Mouse (Mus musculus): ENCODE measurements around the gene Krtap9-3. TPM values are rescaled to one million over a fixed set of nuclear protein-coding genes. Genes with fewer than 3 reads are reported as not detected.

The Krtap9-3 gene
- total RNA-seq, 2 experiments from 2014 or later = not detected

DNA sequence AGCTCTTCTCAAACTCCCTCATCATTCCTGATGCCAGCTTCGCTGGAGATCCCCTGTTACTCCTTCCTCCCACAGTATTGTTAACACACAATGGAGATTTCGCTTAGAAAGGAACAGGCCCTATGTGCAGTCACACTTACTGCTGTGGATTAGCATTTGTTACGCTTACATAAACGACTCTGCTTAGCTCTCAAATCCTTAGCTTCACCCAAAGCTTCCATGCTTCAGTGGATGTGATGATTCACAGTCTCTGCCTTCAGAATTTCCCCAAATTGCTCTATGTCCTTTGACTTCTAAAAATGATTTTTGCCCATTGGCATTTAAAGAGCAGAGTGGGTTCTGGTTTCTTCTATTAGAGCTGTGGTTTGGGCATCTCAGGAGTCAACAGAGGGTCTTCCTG, 24.7 kb downstream of the Krtap9-3 start:
- ATAC-seq (replicated peaks; ENCODE audit: poor library complexity) = no peak

DNA sequence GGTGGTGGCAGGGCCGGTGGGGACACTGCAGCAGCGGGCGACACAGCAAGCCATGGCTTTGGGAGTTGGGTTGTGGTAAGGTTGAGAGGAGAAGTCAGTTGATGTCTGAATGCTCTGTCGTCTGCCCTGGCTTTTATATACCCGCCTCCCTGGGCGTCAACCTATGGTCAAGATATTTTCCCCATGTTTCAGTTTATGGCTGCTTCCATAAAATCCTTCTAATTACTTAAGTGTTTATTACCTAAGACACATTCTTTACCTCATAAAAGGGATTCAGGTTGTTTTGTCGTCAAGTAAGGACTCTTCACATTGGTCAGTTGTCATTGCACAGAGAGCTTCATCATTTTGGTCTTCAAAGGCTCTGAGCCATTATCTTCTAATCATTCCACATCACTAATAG, 31.4 kb downstream of the Krtap9-3 start, which contains the start of gene Krtap3-1:
Gene Krtap3-1 (minus strand): TSS at position 101 of the 400 bp plus-strand sequence.
- ATAC-seq (replicated peaks; ENCODE audit: poor library complexity) = no peak

DNA sequence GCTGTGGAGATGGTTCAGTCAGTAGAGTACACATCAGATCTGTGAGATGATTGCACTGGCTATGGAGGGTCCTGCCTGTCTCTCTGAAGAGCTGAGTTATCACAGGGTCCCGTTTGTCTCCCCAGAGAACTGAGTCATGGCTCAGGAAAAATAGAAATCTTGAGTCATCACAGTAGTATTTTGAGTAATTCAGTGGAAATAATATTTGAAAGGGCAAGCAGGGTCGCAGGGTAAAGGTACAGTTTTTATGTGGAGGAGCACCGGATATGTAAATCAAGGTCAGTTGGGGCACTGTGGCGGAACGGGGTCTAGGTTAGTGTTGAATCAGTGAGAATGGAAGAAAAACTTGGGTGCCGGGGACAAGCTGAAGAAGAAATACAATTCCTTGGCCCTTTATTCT, 35.3 kb downstream of the Krtap9-3 start:
- ATAC-seq (replicated peaks; ENCODE audit: poor library complexity) = no peak

DNA sequence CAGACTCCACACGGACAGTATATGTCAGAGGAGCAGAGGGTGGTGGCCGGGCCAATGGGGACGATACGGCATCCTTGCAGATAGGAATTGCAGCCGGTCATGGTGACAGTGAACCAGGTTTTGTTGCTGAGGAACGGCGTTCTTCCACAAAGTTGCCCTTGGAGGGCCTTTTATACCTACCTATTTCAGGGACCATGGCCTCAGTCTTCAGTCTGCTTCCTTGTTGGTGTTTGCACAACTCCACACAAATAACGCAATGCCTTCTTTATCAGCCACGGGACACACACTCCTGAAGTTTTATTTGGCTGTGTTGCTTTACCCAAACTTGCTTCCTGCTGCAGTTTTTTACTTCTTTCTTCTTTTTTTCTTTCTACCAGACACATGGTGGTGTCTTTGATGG, 38.5 kb downstream of the Krtap9-3 start, which contains the start of gene Gm11939:
Gene Gm11939 (minus strand): TSS at position 101 of the 400 bp plus-strand sequence.
- no peak for ATAC-seq (replicated peaks; ENCODE audit: poor library complexity)

DNA sequence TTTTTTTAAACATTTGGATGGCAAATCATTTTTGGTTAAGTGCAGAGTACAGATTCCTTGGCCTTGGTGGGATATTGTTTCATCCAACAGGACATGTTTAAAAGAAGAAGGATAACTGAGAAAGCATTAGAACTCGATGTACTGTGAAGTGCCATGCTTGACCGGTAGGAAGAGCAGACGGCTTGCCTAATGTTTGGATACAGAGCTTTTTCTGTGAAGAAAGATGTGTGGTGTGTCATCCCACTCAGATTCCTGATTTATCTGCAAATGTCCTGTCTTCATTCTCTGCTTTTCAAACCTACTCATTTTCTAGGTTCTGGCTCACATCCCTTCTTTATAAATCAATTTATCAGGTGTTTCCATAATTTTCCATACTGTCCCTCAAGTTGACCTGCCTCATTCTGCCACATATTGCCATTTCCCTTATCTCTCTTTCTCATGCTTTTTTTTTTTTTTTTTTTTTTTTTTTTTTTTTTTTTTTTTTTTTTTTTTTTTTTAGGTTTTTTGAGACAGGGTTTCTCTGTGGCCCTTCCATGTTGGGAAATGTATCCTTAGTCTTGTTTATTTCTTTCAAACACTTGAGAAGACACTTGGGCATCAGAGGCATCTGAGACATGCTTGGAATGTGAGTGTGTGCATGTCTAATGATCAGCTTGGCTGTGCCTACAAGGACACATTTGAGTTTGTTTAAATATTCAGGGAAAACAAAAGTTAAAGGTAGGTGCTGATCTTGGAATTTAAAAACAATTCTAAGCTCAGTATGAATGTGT, 39.7 kb downstream of the Krtap9-3 start:
- ATAC-seq (replicated peaks; ENCODE audit: poor library complexity) = no peak

DNA sequence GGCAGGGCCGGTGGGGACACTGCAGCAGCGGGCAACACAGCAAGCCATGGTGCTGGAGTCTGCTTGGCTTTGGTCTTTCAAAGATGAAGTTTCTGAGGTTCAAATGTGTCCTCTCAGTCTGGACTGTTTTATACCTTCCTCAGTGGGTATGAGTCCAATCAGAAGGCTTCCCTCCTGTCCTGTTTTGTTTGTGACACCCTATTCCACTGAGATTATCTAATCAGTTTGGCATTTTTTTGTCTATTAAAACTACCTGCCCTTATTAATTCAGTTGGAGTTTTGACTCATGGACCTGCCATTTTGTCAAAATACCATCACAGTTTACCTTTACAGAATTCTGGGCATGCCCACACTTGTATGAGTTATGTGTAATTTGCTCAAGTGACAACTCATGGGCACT, 41.2 kb downstream of the Krtap9-3 start, which contains the start of gene Krtap3-2:
Gene Krtap3-2 (minus strand): TSS at position 101 of the 400 bp plus-strand sequence.
- no peak for ATAC-seq (replicated peaks; ENCODE audit: poor library complexity)

DNA sequence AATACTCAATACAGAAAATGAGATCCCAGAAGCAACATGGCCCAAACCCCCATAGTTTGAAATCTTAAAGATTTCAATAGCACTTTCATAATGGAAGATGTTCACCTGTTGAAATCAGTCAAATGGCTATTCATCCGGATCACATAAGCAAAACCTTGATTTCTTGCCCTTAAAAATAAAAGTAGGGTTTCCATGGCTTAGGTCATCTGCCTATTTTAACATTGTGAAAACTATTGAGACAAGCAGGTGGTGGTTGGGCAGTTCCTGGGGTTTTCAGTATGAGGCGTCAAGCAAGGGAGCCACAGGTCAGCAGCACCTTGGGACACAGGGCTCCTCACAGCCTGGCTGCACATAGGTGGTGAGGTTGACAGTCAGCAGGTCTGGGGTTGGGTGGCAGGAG, 41.7 kb downstream of the Krtap9-3 start:
- ATAC-seq (replicated peaks; ENCODE audit: poor library complexity) = no peak

DNA sequence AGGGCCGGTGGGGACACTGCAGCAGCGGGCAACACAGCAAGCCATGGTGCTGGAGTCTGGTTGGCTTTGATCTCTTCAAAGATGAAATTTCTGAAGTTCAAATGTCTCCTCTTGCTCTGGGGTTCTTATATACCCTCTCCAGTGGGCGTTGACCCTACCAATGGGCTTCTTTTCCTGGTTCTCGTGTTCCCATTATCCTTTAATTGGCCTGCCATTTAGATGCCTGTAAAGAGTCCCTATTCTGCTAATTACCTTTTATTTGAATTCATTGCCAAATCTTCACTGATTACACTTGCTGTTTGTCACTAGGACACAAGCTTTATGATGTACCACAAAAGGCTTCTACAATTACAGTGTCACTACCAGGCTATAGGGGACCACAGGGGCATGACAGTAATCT, 47.1 kb downstream of the Krtap9-3 start, which contains the start of gene Krtap3-3:
Gene Krtap3-3 (minus strand): TSS at position 101 of the 400 bp plus-strand sequence.
- no peak for ATAC-seq (replicated peaks; ENCODE audit: poor library complexity)

DNA sequence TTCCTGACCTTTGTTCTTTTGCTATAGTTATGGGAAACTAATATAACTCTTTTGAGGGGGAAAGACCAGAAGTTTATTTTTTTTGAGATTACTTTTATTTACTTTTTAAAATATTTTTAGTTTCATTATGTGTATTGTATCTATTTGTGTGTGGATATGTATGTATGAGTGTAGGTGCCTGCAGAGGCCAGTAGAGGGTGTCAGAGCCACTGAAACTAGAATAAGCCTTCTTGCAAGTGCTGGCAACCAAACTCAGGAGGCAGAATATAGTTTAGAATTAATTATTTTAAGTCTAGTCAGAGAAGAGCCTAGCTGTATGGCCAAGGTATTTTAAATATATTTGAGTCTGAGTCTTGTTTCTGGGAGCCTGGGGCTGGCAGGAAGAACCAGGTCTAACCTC, 50.0 kb downstream of the Krtap9-3 start:
- ATAC-seq (replicated peaks; ENCODE audit: poor library complexity) = no peak

Other genes with a start within 250 kb of the Krtap9-3 start
Only the 30 nearest of the 36 such genes appear.
- gene Krt12, start 175.8 kb downstream of the Krtap9-3 start, total RNA-seq (2015) = not detected in 2 replicates
- not detected in 2 replicates for gene Krt12, start 175.8 kb downstream of the Krtap9-3 start, total RNA-seq (2017)
- gene Krt20, start 160.0 kb downstream of the Krtap9-3 start, total RNA-seq (2015) = not detected in 2 replicates
- gene Krt20, start 160.0 kb downstream of the Krtap9-3 start, total RNA-seq (2017) = not detected in 2 replicates
- gene Krt23, start 105.0 kb downstream of the Krtap9-3 start, total RNA-seq (2015) = not detected in 2 replicates
- not detected in 2 replicates for gene Krt23, start 105.0 kb downstream of the Krtap9-3 start, total RNA-seq (2017)
- gene Krt39, start 76.8 kb downstream of the Krtap9-3 start, total RNA-seq (2015) = not detected in 2 replicates
- gene Krt39, start 76.8 kb downstream of the Krtap9-3 start, total RNA-seq (2017) = not detected in 2 replicates
- not detected in 2 replicates for gene Krt40, start 54.9 kb downstream of the Krtap9-3 start, total RNA-seq (2015)
- gene Krt40, start 54.9 kb downstream of the Krtap9-3 start, total RNA-seq (2017) = not detected in 2 replicates
- not detected in 2 replicates for gene Krtap3-3, start 47.2 kb downstream of the Krtap9-3 start, total RNA-seq (2015)
- gene Krtap3-3, start 47.2 kb downstream of the Krtap9-3 start, total RNA-seq (2017) = not detected in 2 replicates
- gene Krtap3-2, start 41.3 kb downstream of the Krtap9-3 start, total RNA-seq (2015) = not detected in 2 replicates
- gene Krtap3-2, start 41.3 kb downstream of the Krtap9-3 start, total RNA-seq (2017) = not detected in 2 replicates
- gene Gm11939, start 38.6 kb downstream of the Krtap9-3 start, total RNA-seq (2015) = not detected in 2 replicates
- not detected in 2 replicates for gene Gm11939, start 38.6 kb downstream of the Krtap9-3 start, total RNA-seq (2017)
- not detected in 2 replicates for gene Krtap3-1, start 31.5 kb downstream of the Krtap9-3 start, total RNA-seq (2015)
- gene Krtap3-1, start 31.5 kb downstream of the Krtap9-3 start, total RNA-seq (2017) = not detected in 2 replicates
- gene Krtap1-5, start 17.1 kb downstream of the Krtap9-3 start, total RNA-seq (2015) = not detected in 2 replicates
- not detected in 2 replicates for gene Krtap1-5, start 17.1 kb downstream of the Krtap9-3 start, total RNA-seq (2017)
- gene Krtap1-4, start 14.5 kb downstream of the Krtap9-3 start, total RNA-seq (2015) = not detected in 2 replicates
- gene Krtap1-4, start 14.5 kb downstream of the Krtap9-3 start, total RNA-seq (2017) = not detected in 2 replicates
- gene Krtap1-3, start 6.8 kb downstream of the Krtap9-3 start, total RNA-seq (2015) = not detected in 2 replicates
- gene Krtap1-3, start 6.8 kb downstream of the Krtap9-3 start, total RNA-seq (2017) = not detected in 2 replicates
- gene Gm11938, start 5.2 kb upstream of the Krtap9-3 start, total RNA-seq (2015) = not detected in 2 replicates
- not detected in 2 replicates for gene Gm11938, start 5.2 kb upstream of the Krtap9-3 start, total RNA-seq (2017)
- gene Gm11937, start 12.1 kb upstream of the Krtap9-3 start, total RNA-seq (2015) = not detected in 2 replicates
- gene Gm11937, start 12.1 kb upstream of the Krtap9-3 start, total RNA-seq (2017) = not detected in 2 replicates
- gene Krtap2-4, start 16.7 kb upstream of the Krtap9-3 start, total RNA-seq (2015) = not detected in 2 replicates
- gene Krtap2-4, start 16.7 kb upstream of the Krtap9-3 start, total RNA-seq (2017) = not detected in 2 replicates
- gene Gm11562, start 22.3 kb upstream of the Krtap9-3 start, total RNA-seq (2015) = not detected in 2 replicates
- gene Gm11562, start 22.3 kb upstream of the Krtap9-3 start, total RNA-seq (2017) = not detected in 2 replicates
- gene Krtap4-1, start 30.1 kb upstream of the Krtap9-3 start, total RNA-seq (2015) = not detected in 2 replicates
- gene Krtap4-1, start 30.1 kb upstream of the Krtap9-3 start, total RNA-seq (2017) = not detected in 2 replicates
- gene Krtap4-2, start 37.0 kb upstream of the Krtap9-3 start, total RNA-seq (2015) = not detected in 2 replicates
- gene Krtap4-2, start 37.0 kb upstream of the Krtap9-3 start, total RNA-seq (2017) = not detected in 2 replicates
- gene Krtap4-7, start 46.0 kb upstream of the Krtap9-3 start, total RNA-seq (2015) = not detected in 2 replicates
- gene Krtap4-7, start 46.0 kb upstream of the Krtap9-3 start, total RNA-seq (2017) = not detected in 2 replicates
- not detected in 2 replicates for gene Gm11555, start 52.1 kb upstream of the Krtap9-3 start, total RNA-seq (2015)
- not detected in 2 replicates for gene Gm11555, start 52.1 kb upstream of the Krtap9-3 start, total RNA-seq (2017)
- gene Gm11563, start 60.9 kb upstream of the Krtap9-3 start, total RNA-seq (2015) = not detected in 2 replicates
- gene Gm11563, start 60.9 kb upstream of the Krtap9-3 start, total RNA-seq (2017) = not detected in 2 replicates
- not detected in 2 replicates for gene Krtap4-6, start 67.9 kb upstream of the Krtap9-3 start, total RNA-seq (2015)
- not detected in 2 replicates for gene Krtap4-6, start 67.9 kb upstream of the Krtap9-3 start, total RNA-seq (2017)
- not detected in 2 replicates for gene Gm14190, start 92.6 kb upstream of the Krtap9-3 start, total RNA-seq (2015)
- gene Gm14190, start 92.6 kb upstream of the Krtap9-3 start, total RNA-seq (2017) = not detected in 2 replicates
- not detected in 2 replicates for gene Gm14180, start 136.2 kb upstream of the Krtap9-3 start, total RNA-seq (2015)
- gene Gm14180, start 136.2 kb upstream of the Krtap9-3 start, total RNA-seq (2017) = not detected in 2 replicates
- not detected in 2 replicates for gene Gm11595, start 174.8 kb upstream of the Krtap9-3 start, total RNA-seq (2015)
- gene Gm11595, start 174.8 kb upstream of the Krtap9-3 start, total RNA-seq (2017) = not detected in 2 replicates
- not detected in 2 replicates for gene Krtap4-8, start 182.6 kb upstream of the Krtap9-3 start, total RNA-seq (2015)
- gene Krtap4-8, start 182.6 kb upstream of the Krtap9-3 start, total RNA-seq (2017) = not detected in 2 replicates
- not detected in 2 replicates for gene Krtap4-9, start 187.1 kb upstream of the Krtap9-3 start, total RNA-seq (2015)
- gene Krtap4-9, start 187.1 kb upstream of the Krtap9-3 start, total RNA-seq (2017) = not detected in 2 replicates
- gene Gm11596, start 195.4 kb upstream of the Krtap9-3 start, total RNA-seq (2015) = not detected in 2 replicates
- gene Gm11596, start 195.4 kb upstream of the Krtap9-3 start, total RNA-seq (2017) = not detected in 2 replicates
- gene Gm11569, start 200.8 kb upstream of the Krtap9-3 start, total RNA-seq (2015) = not detected in 2 replicates
- gene Gm11569, start 200.8 kb upstream of the Krtap9-3 start, total RNA-seq (2017) = not detected in 2 replicates
- gene Gm11554, start 206.3 kb upstream of the Krtap9-3 start, total RNA-seq (2015) = not detected in 2 replicates
- not detected in 2 replicates for gene Gm11554, start 206.3 kb upstream of the Krtap9-3 start, total RNA-seq (2017)

Measured in megakaryocyte progenitor cell, adult 5-6 weeks (primary cell).